Mouse (Mus musculus) fat pad, adult 2 months (tissue): ENCODE measurements around the gene Pin4.

Experiments used
- DNase-seq: peaks from one replicate; pipeline ENCODE4 v3.0.0-alpha.2; 2011; ENCODE audit warnings: low read depth, low spot score; ENCODE audit errors: extremely low read depth

Gene Pin4

DNA sequence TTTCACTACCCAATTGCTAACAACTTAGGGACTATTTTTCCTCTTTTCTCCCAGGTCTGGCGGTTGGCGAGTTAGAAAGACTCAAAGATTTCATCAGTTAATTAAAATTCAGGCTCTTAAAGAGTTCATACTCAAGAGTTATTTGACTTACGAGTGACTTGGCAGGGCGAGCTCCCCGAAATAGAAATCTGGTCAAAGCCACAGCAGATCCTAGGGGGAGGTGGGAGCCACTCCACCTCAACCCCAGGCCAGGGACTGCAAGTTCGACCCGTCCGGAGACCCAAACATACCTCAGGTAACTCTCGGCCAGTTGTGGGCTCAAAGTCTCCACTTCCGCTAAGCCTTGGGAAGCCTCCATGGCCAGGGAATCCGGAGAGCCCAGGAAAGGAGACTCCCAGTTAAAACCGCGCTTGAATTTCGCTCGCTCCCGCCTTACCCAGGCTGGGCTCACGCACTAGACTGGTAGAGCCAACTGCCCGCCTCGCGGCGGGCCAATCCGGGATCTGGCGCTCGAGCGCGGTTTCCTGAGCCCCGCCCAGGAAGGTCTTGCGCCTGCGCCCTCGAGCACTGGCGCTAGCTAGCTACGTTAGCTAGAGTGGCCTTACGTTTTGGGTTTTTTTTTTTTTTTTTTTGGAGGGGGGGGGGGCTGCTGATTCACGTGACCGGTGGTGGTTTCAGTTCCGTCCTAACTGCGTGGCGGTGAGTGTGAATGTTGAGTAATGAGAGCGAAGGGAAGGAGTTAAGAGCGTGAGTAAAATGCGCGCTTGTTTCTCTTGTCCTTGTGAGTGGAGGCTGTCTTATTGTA is 37.6 kb downstream of the Pin4 start, which contains the start of gene Ercc6l:
TSS of gene Ercc6l (minus strand) at position 474 of the 805 bp plus-strand sequence.
- no peak for DNase-seq

DNA sequence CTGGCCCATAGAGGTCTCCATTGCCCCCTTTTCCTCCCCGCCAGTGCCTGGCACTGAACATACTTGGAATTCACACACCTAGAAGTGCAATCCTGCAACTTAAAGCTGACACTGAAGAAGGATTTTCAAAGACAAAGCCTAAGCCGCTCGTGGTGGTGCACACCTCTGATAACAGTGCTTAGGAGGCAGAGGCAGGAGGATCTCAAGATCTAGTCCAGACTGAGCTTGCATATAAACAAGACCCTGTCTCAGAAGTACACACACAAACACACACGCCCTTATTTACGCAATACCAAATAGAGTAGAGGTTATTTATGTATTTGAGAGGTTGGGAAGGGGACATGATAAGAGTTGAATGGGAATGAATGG is 38.2 kb downstream of the Pin4 start:
- no peak for DNase-seq

GRCm38 (mm10) chrX:102159778-102160177 is 40.5 kb downstream of the Pin4 start:
- no peak for DNase-seq

- DNase-seq = no peak
Measured at GRCm38 (mm10) chrX:102160528-102160927, 41.3 kb downstream of the Pin4 start.

GRCm38 (mm10) chrX:102163096-102163495 is 43.8 kb downstream of the Pin4 start:
- no peak for DNase-seq

DNA sequence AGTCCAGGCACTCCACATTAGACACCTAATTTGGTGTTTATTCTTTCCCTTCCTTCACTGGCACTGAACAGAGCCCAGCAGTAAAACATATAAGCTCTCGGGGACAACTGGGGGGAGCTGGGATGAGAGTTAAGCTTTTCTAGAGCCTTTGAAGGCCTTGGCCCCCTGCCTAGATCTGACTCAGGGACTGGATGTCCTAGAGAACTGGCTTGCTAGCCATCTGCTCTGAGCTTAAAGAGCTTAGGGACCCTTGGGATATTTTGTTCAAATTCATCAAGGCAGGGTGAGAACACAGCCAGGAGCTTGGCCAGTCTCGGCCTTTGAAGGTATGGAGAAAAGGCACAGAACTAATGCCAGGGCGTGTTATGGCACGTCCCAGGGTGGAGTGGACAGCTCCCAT is 44.3 kb downstream of the Pin4 start:
- peak; percentile 52 for DNase-seq

DNA sequence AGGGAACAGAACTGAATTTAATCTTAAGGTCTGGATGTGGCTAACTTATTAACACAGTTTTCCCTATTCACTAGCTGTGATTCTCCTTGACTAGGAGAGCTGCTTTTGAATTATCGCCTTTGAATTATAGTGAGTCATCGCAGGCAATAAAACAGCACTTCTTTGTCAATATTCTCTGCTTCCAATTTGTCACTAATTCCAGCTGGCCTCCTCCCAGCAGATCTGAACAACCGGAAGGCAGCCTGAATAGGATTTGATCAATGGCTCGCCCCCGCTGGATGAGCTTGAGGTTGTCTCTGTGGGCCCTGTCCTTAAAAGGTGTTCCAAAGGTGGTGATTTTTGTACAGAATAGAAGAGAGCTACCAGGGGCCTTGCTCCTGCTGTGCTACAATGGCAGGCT is 47.3 kb downstream of the Pin4 start:
- DNase-seq = no peak

DNA sequence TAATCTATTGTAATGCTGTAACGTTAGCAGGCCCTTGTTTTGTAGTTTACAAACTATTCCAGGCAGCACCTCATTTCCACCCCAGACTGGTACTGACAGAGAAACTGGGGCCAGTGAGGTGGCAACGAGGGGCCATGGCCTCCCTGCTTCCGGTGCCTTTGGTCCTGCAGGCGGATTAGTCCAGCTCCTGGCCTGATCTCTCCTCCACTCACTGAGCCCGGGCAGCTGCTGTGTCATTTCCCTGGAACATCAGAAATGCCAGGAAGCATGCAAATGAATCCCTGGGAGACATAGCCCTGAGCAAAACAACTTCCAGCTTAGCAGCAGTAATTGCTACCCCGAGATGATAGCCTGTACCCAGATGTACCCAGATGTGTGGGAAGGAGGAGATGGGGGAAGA is 47.7 kb downstream of the Pin4 start:
- DNase-seq = no peak

DNA sequence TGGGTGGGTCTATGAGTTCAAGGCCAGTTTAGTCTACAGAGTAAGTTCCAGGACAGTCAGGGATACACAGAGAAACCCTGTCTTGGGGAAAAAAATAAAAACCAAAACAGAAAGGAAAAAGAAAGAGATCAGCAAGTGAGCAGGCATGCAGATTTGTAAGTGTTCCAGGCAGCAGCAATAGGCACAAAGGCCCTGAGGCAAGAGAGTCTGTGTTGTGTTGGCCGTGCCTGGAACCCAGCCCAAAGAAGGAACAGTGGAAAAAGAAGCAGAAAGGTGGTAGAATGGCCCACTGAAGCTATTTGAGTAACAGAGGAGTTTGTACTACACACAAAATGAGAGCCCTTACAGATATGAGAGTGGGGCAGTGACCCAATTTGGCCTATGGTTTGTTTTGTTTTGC is 50.5 kb downstream of the Pin4 start:
- no peak for DNase-seq

- DNase-seq = no peak
Measured at GRCm38 (mm10) chrX:102170135-102170534, 50.9 kb downstream of the Pin4 start.

GRCm38 (mm10) chrX:102170900-102171299 is 51.7 kb downstream of the Pin4 start:
- DNase-seq = no peak

DNA sequence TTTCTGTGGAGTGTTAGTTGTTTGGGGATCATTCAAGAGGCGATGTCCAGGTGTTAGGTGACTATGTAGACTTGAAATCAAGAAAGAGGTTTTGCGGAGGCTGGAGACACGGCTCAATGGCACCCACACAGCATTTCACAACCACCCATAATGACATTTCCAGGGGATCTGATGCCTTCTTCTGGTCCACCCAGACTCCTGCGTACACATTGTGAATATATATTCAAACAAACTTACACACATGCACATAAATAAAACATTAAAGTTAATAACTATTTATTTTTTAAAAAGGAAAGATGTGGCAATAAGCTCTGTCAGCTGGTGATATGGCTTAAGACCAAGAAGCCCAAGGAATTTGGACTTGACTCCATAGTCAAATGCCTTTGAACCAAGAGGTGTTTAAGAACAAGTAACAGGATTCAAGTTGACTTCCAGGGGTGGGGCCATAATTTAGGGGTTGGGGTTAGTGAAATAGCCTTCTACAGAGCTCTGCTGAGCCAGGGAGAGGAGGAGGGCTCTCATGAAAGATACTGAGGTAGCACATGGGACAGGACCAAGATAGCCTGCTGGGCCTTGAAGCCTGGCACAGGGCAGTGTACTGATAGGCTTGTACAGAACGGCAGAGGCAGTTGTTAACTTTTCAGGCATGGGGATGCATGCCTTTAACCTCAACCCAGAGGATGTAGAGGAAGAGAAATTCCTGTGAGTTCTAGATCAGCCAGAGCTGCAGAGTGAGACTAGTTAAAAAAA is 56.5 kb downstream of the Pin4 start:
- no peak for DNase-seq
